Mouse (Mus musculus): ENCODE measurements around the gene Gm3952. TPM values are rescaled to one million over a fixed set of nuclear protein-coding genes. Genes with fewer than 3 reads are reported as not detected.

Gene Gm3952
- total RNA-seq, 1 experiment = not detected

DNA sequence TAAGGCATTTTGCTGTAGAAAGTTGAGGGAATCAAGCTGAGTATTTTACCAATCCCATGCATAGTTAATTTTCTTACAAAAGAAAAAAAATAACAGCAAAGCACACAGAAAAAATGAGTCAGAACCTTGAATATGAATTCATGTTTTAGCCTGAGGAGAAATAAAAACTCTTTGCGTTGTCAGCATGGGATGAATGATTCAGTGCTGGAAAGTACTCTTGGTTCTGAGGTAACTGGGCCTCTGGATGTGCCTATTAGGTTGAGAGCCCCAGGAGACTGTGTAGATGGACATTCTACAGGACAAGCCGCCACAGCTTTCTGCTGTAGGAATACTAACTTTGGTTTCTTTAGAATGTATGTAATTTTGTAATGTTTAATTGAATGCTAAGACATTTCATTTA lies 93.7 kb downstream of the Gm3952 start:
- H3K36me3 ChIP-seq (ENCODE audit: control insufficient read depth, insufficient read depth, low read length, poor library complexity, severe bottlenecking) = no peaks in the 10 kb centered on the region
- no peaks in the 10 kb centered on the region for H3K9me3 ChIP-seq (ENCODE audit: control insufficient read depth, insufficient read depth, low read depth, low read length)
- peaks cover 0 to 2% of the 10 kb centered on the region in 2 experiments; a peak in 1 of 4 replicates for H3K4me1 ChIP-seq (ENCODE audit: control insufficient read depth in 2 of 2, insufficient read depth in 2 of 2, low read length in 2 of 2, poor library complexity in 1 of 2)
- DNase-seq (ENCODE audit: low read depth, low spot score) = no peak
- no peak overlapping the region for H3K9ac ChIP-seq (ENCODE audit: insufficient read depth, low read depth, low read length, poor library complexity, severe bottlenecking)
- no peak overlapping the region for H3K4me3 ChIP-seq (ENCODE audit: insufficient read depth in 1 of 2, low read depth in 1 of 2, low read length in 2 of 2, poor library complexity in 1 of 2, severe bottlenecking in 1 of 2)
- no peak overlapping the region for H3K27ac ChIP-seq (ENCODE audit: insufficient read depth, low read depth, low read length, poor library complexity, severe bottlenecking)
- in situ Hi-C loops (cut with MboI; ENCODE audit: low sequenced_read_pairs in 2 of 2, unreplicated experiment in 2 of 2) = no loop called here
- TF ChIP-seq CHD2 (IDR thresholded peaks at IDR 0.05; ENCODE audit: low read depth, low read length) (no peak), ZNF384 (IDR thresholded peaks at IDR 0.05; ENCODE audit: low read depth, low read length) (no peak), MAFK (IDR thresholded peaks at IDR 0.05; ENCODE audit: insufficient read depth, low read depth, low read length) (no peak), HCFC1 (IDR thresholded peaks at IDR 0.05; ENCODE audit: borderline replicate concordance, insufficient read depth, low read length) (no peak), ZC3H11A (IDR thresholded peaks at IDR 0.05; ENCODE audit: borderline replicate concordance, low read depth, low read length) (no peak)

DNA sequence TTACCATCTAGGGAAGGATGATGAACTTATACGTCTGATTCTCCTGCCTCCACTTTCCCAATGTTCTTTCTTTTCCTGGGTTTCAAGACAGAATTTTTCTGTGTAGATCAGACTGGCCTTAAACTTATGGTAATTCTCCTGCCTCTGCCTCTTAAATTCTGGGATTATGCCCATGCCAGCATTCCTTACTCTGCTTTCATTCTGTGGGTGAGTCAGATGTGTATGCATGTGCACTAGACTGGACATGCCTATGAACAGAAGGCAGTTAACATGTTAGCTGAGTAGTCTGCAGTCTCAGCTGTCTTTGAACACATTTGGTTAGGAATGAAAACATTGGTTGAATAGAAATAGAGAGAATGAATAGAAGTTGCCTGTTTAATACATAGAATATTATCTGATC lies 94.1 kb downstream of the Gm3952 start:
- no peak overlapping the region for H3K9ac ChIP-seq (ENCODE audit: insufficient read depth, low read depth, low read length, poor library complexity, severe bottlenecking)
- TF ChIP-seq MAFK (IDR thresholded peaks at IDR 0.05; ENCODE audit: insufficient read depth, low read depth, low read length) (no peak), ZNF384 (IDR thresholded peaks at IDR 0.05; ENCODE audit: low read depth, low read length) (no peak), HCFC1 (IDR thresholded peaks at IDR 0.05; ENCODE audit: borderline replicate concordance, insufficient read depth, low read length) (no peak), CHD2 (IDR thresholded peaks at IDR 0.05; ENCODE audit: low read depth, low read length) (no peak), ZC3H11A (IDR thresholded peaks at IDR 0.05; ENCODE audit: borderline replicate concordance, low read depth, low read length) (no peak)
- no peaks in the 10 kb centered on the region for H3K36me3 ChIP-seq (ENCODE audit: control insufficient read depth, insufficient read depth, low read length, poor library complexity, severe bottlenecking)
- in situ Hi-C loops (cut with MboI; ENCODE audit: low sequenced_read_pairs in 2 of 2, unreplicated experiment in 2 of 2) = no loop called here
- peaks cover 0 to 2% of the 10 kb centered on the region in 2 experiments; a peak in 1 of 4 replicates for H3K4me1 ChIP-seq (ENCODE audit: control insufficient read depth in 2 of 2, insufficient read depth in 2 of 2, low read length in 2 of 2, poor library complexity in 1 of 2)
- H3K9me3 ChIP-seq (ENCODE audit: control insufficient read depth, insufficient read depth, low read depth, low read length) = no peaks in the 10 kb centered on the region
- H3K4me3 ChIP-seq (ENCODE audit: insufficient read depth in 1 of 2, low read depth in 1 of 2, low read length in 2 of 2, poor library complexity in 1 of 2, severe bottlenecking in 1 of 2) = no peak overlapping the region
- DNase-seq (ENCODE audit: low read depth, low spot score) = no peak
- no peak overlapping the region for H3K27ac ChIP-seq (ENCODE audit: insufficient read depth, low read depth, low read length, poor library complexity, severe bottlenecking)

DNA sequence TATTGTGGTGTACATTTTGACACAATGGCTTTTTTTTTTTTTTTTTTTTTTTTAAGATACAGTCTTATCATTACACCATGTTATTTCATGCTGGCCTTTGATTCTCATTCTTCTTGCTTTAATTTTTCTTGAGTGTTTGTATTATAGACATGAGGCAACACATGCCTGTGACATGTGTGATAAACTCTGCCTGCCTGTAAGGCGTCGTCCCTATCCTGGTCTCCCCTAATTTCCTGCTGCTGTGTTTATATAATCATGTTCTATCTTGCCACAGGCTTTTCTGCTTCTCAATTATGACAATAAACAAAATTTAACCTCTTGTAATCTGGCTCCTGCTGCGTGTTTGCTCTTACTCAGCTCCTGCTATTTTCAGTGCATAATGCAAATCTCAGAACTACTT lies 100.5 kb downstream of the Gm3952 start:
- Histone ChIP-seq H3K9me3 (ENCODE audit: control insufficient read depth, insufficient read depth, low read depth, low read length) (no peaks in the 10 kb centered on the region), H3K36me3 (ENCODE audit: control insufficient read depth, insufficient read depth, low read length, poor library complexity, severe bottlenecking) (no peaks in the 10 kb centered on the region), H3K9ac (ENCODE audit: insufficient read depth, low read depth, low read length, poor library complexity, severe bottlenecking) (no peak overlapping the region), H3K27ac (ENCODE audit: insufficient read depth, low read depth, low read length, poor library complexity, severe bottlenecking) (no peak overlapping the region), H3K4me1 (ENCODE audit: control insufficient read depth in 2 of 2, insufficient read depth in 2 of 2, low read length in 2 of 2, poor library complexity in 1 of 2) (peaks cover 0 to 2% of the 10 kb centered on the region in 2 experiments; a peak in 1 of 4 replicates), H3K4me3 (ENCODE audit: insufficient read depth in 1 of 2, low read depth in 1 of 2, low read length in 2 of 2, poor library complexity in 1 of 2, severe bottlenecking in 1 of 2) (no peak overlapping the region)
- in situ Hi-C loops (cut with MboI; ENCODE audit: low sequenced_read_pairs in 2 of 2, unreplicated experiment in 2 of 2) = no loop called here
- no peak for TF ChIP-seq CHD2 (IDR thresholded peaks at IDR 0.05; ENCODE audit: low read depth, low read length)
- TF ChIP-seq ZC3H11A (IDR thresholded peaks at IDR 0.05; ENCODE audit: borderline replicate concordance, low read depth, low read length) = no peak
- TF ChIP-seq MAFK (IDR thresholded peaks at IDR 0.05; ENCODE audit: insufficient read depth, low read depth, low read length) = no peak
- TF ChIP-seq HCFC1 (IDR thresholded peaks at IDR 0.05; ENCODE audit: borderline replicate concordance, insufficient read depth, low read length) = no peak
- TF ChIP-seq ZNF384 (IDR thresholded peaks at IDR 0.05; ENCODE audit: low read depth, low read length) = no peak
- DNase-seq (ENCODE audit: low read depth, low spot score) = no peak

DNA sequence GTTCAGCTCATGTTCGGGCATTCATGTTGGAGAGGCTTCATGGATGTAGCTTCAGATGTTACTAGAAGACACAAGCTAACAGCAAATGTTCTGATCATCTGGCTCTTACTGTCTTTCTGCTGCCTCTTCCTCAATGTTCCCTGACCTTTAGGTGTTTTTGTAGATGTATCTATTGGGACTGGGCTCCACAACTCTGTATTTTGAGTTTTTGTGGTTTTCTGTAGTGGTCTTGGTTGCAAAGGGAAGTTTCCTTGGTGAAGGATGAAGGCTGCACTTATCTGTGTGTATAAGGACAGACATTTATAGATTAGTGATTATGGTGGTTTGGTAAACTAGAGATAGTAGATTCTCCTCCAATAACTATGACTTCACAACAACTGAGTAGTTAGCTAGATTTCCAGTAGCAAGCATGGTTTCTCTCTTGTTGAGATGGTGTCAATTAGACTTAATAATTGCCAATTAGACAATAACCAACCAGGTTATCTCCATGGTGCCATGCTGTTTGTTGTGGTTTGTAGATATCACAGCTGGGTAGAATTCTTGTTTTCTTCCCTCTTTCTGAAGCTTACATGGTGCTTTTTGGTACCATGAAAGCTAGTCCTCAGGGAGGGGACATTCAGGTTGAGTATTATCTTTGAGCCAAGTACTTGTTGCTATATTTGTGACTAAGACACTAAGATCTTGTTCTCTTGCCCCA lies 101.6 kb downstream of the Gm3952 start:
- Histone ChIP-seq H3K9ac (ENCODE audit: insufficient read depth, low read depth, low read length, poor library complexity, severe bottlenecking) (no peak overlapping the region), H3K4me3 (ENCODE audit: insufficient read depth in 1 of 2, low read depth in 1 of 2, low read length in 2 of 2, poor library complexity in 1 of 2, severe bottlenecking in 1 of 2) (no peak overlapping the region), H3K27ac (ENCODE audit: insufficient read depth, low read depth, low read length, poor library complexity, severe bottlenecking) (no peak overlapping the region), H3K4me1 (ENCODE audit: control insufficient read depth in 2 of 2, insufficient read depth in 2 of 2, low read length in 2 of 2, poor library complexity in 1 of 2) (0 out of 4 replicates have a peak, but pooled peaks cover 0 to 2% of the 10 kb centered on the region in 2 experiments), H3K9me3 (ENCODE audit: control insufficient read depth, insufficient read depth, low read depth, low read length) (no peaks in the 10 kb centered on the region), H3K36me3 (ENCODE audit: control insufficient read depth, insufficient read depth, low read length, poor library complexity, severe bottlenecking) (no peaks in the 10 kb centered on the region)
- in situ Hi-C loops (cut with MboI; ENCODE audit: low sequenced_read_pairs in 2 of 2, unreplicated experiment in 2 of 2) = no loop called here
- TF ChIP-seq CHD2 (IDR thresholded peaks at IDR 0.05; ENCODE audit: low read depth, low read length) (no peak), MAFK (IDR thresholded peaks at IDR 0.05; ENCODE audit: insufficient read depth, low read depth, low read length) (no peak), HCFC1 (IDR thresholded peaks at IDR 0.05; ENCODE audit: borderline replicate concordance, insufficient read depth, low read length) (no peak), ZNF384 (IDR thresholded peaks at IDR 0.05; ENCODE audit: low read depth, low read length) (no peak), ZC3H11A (IDR thresholded peaks at IDR 0.05; ENCODE audit: borderline replicate concordance, low read depth, low read length) (no peak)
- DNase-seq (ENCODE audit: low read depth, low spot score) = no peak

Other genes with a start within 250 kb of the Gm3952 start
- gene Itgb1, start 113.0 kb downstream of the Gm3952 start, total RNA-seq (2012; rRNA removed) = 264 and 325 TPM in 2 replicates

Measured in ES-E14 (cell line).